Mouse (Mus musculus) G1E-ER4 (cell line): ENCODE data around the gene Megf11. TPM values are rescaled to one million over a fixed set of nuclear protein-coding genes. Genes with fewer than 3 reads are reported as not detected.

Experiments
- GATA1 ChIP-seq: IDR thresholded peaks from one replicate; pipeline ENCODE4 v1.8.0; 2012; ENCODE audit warnings: low read length, inconsistent platforms
- polyA plus RNA-seq: library from polyadenylated mRNA; stranded (reverse); fragments of >175 nt; gene quantifications from 2 replicates; pipeline ENCODE4 v1.2.3, GENCODE M21; 2012

The Megf11 gene
- polyA plus RNA-seq, 1 experiment, result 0.12 TPM

DNA sequence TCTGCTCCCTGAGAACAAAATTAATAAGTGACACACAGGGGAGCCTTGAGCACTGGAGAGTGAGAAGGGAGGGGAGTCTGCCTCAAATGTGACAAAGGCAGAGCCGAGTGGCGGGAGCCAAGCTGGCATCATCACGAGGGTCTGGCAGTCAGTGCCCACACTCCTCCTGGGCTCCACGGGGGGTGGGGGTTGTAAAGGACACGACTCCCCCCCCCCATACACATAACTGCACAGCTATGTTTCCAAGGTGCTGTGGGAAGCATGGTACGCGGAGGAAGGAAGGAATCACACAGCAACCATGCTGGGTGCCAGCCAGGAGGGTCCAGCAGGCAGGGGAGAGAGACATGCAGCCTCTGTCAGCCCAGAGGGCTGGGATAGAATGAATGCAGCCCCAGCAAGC lies 170.2 kb downstream of the Megf11 start:
- no peak for TF ChIP-seq GATA1

- no peak for TF ChIP-seq GATA1
These were observed 171.8 kb downstream of the Megf11 start for GRCm38 (mm10) chr9:64557110-64557745.

DNA sequence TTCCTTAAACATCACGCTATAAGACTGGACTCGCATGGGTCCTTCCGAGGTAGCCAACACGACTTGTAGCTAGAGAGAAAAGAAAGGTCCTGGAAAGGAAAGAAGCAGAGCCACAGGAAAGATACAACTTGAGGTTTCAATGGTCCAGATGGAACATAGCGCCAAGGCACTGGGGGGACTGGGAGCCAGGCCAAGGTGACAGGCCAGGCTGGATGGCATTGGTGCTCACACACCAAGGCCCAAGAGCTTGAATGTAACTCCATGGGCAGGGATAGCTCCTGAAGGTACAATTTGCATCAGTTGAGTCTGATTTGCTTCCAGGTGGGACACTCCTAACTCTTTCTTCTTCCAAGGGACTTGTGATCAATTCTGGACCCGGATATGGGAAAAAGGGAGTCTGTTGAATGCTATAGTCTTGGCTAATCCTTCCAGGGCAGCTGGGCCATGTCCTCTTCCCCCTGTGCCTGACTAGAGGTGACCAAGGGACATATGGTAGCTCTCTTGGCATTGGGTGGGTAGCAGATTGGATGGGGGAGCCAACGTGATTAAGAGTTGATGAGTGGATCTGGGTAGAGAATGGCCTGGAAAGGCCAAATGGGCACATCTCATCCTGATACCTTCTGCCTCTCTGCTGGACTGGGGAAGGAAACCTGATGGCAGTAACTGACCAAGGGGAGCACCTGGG lies 172.6 kb downstream of the Megf11 start:
- no peak for TF ChIP-seq GATA1

GRCm38 (mm10) chr9:64564315-64564767 lies 178.9 kb downstream of the Megf11 start:
- no peak for TF ChIP-seq GATA1

DNA sequence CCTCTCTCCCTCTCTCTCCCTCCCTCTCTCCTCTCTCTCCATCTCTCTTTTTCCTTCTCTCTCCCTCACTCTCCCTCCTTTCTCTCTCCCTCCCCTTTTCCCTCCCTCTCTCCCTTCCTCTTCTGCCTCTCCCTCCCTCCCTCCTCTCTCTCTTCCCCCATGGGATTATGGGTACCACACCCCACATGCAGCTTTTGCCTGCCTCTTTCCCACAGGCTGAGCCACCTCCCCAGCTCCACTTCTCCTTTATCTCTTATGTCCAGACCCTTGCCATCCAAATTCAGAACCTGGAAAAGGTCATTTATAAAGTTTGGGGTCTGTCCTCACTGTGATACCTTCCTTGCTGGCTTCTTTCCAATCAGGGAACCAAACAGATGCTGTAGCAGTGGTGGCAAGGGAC lies 180.5 kb downstream of the Megf11 start:
- TF ChIP-seq GATA1, result no peak

GRCm38 (mm10) chr9:64566376-64566775 lies 180.9 kb downstream of the Megf11 start:
- TF ChIP-seq GATA1, result no peak

- no peak for TF ChIP-seq GATA1
These were observed 182.1 kb downstream of the Megf11 start for GRCm38 (mm10) chr9:64567482-64567881.

- no peak for TF ChIP-seq GATA1
These were observed 183.2 kb downstream of the Megf11 start for GRCm38 (mm10) chr9:64568467-64569260.

GRCm38 (mm10) chr9:64570448-64570847 lies 185.0 kb downstream of the Megf11 start:
- no peak for TF ChIP-seq GATA1

DNA sequence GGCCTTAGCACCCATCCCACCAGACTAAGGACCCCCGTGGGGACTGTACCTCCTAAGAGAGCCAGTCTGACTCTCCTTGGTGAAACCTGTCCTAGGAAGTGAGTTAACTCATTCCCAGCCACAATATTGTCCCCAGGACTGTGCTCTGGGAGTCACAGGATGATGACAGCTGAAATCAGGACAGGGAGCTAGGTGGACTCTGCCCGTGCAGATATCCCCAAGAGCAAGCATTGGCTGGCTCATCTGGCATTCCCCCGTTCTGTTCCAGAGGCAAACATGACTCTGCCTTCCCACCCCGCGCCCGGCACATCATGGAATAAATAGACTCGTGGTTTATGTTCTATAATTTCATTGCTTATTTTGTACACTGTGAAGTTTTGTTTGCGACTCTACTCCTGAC lies 185.7 kb downstream of the Megf11 start:
- TF ChIP-seq GATA1, result no peak

GRCm38 (mm10) chr9:64572629-64573190 lies 187.3 kb downstream of the Megf11 start:
- TF ChIP-seq GATA1, result no peak

DNA sequence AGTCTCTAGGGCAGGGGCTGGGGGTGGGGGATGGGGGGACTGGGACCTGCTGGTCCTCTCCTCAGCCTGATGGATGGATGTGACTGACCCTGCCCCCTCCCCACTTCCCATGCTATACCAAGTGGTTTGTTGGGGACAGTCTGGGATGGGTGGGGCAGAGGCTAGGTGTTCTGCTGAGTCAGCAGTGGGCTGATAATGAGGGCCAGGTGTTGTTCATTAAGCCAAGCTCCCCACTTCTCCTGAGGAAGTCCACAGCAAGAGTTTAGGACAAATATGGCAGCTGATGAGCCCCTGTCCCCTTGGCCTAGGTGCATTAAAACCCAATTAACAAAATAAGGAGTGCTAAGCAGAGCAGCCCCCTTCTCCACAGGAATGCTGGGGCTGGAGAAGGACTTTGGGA lies 190.2 kb downstream of the Megf11 start:
- TF ChIP-seq GATA1, result no peak

DNA sequence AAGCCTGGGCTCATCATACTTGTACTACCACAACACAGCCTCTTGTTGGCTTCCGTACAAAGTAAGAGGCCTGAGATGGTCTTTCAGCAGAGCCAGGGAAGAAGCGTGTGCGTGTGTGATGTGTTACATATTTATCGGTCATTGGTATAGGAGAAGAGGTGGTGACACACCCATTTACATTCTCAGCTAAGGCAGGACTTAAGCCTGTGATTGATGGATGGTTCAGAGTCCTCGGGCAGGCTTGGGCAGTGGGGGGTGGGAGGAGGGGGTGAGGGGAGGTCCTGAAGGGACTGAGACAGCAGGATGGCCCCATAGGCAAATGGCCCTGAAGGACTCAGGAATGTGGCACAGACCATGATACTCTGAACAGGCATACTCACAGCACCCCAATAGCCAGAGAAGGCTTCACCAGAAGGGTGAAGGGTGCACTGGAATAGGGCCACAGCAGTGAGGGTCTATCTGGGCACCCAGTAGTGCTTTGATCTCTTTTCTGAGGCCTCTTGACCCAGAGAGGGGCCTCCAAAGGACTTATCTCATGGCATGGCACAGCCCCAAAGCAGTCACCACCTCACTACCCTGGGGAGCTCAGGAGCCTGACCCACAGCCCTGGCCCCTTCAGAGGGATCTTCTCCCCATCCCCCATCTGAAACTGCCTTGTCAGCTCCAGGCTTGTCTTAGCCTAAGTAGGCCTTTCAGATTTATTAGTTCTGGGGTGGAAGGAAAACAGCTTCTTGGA lies 190.9 kb downstream of the Megf11 start:
- no peak for TF ChIP-seq GATA1

DNA sequence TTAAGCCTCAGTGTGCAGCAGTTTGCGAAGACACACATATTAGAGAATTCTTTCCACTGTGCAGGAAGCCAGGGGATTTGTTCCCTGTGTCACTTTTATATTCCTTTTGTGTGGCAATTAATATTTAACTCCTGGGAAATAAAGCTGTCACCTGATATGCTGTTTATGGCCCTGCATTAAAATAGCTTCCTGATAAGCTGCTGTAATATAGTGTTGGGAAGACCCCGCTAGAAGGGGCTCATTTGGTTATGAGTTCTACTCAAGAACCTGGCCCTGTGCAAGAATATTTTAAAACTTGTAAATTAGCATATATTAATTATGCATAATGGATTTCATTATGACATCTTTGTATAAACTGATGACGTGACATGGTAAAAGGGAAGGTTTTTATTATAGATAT lies 191.7 kb downstream of the Megf11 start:
- TF ChIP-seq GATA1, result no peak

GRCm38 (mm10) chr9:64578014-64578413 lies 192.6 kb downstream of the Megf11 start:
- no peak for TF ChIP-seq GATA1
